Mouse (Mus musculus) adrenal gland, adult 8-10 months (tissue): ENCODE measurements around the gene Vmn1r214. TPM values are rescaled to one million over a fixed set of nuclear protein-coding genes. Genes with fewer than 3 reads are reported as not detected.

Experiments
- DNase-seq: peaks from one replicate; pipeline ENCODE4 v3.0.0; 2022
- total RNA-seq, 4 experiments: library from RNA; stranded (reverse); gene quantifications; 2 replicates each; pipeline ENCODE4 v1.2.4; 2022

Gene Vmn1r214
- total RNA-seq = not detected

GRCm38 (mm10) chr13:23030118-23030517 lies at the start of gene Vmn1r214:
Vmn1r214 (plus strand) TSS chr13:23030418.
- no peak for DNase-seq

DNA sequence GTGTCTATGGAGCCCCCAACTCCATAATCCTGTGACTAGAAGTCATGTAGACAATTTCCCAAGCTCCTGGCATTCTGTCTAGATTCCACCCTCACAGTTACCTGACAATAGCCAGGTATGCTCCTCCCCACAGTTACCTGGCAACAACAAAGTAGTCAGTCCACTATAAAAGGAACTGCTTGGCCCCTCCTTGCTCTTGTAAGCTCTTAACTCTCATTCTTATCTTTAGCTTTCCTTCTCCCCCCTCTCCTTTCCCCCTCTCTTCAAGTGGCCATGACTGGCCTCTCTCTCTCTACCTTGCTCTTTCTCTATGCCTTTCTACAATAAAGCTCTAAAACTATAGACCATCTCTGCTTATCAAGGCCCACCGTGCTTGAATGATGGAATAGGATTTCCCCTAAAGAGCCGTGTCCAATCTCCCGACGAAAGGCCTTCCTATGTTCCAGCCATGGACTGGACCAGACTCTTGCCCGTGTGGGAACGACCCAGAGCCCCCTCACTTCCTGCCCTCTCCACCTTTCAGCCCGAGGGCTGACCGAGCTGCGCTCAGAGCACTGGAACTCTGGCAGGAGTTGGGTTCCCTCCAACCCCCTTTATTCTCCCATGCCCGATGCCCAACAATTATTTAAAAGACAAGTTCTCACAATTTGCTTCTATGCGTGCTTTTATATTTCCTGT lies 39.9 kb upstream of the Vmn1r214 start:
- no peak for DNase-seq

GRCm38 (mm10) chr13:22992178-22992700 lies 38.0 kb upstream of the Vmn1r214 start:
- DNase-seq = no peak

DNA sequence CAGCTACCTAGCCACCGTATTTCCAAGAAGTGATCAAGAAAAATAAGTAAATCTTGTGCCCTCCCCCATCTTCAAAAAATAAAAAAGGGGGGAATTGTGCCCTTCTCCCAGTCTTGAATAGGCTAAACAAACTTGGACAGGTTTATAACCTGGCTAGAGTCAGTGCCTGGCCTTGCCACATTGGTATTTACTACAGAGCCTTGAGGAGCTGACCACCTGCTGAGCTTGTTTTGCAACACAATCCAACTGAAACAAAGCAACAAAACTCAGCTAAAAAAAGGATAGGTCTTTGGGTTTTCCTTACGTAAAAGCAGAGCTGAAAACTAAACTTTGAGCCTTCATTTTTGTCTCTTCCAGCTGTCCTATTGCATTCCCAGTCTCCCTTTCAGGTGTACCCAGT lies 37.5 kb upstream of the Vmn1r214 start:
- DNase-seq = no peak

DNA sequence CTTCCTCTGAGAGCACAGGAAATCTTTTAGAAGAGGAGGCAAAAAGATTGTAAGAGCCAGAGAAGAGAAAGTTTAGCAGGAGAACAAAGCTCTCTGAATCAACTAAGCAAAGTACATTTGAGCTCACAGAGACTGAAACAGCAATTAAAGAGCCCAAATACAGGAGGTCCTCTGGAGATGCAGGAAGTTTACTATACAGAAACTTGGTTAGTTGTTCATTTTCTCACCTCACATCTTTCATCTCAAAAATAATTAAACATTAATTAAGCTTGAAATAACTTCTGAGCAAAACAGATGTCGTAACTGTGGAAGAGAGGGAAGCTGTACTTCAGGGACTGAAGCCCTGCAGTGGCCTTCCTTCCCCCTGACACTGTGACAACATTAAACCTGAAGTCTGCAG lies 22.9 kb upstream of the Vmn1r214 start, which contains the start of gene Vmn1r213:
Gene Vmn1r213, plus strand, starts transcription at position 301 of the 400 bp plus-strand sequence.
- no peak for DNase-seq

DNA sequence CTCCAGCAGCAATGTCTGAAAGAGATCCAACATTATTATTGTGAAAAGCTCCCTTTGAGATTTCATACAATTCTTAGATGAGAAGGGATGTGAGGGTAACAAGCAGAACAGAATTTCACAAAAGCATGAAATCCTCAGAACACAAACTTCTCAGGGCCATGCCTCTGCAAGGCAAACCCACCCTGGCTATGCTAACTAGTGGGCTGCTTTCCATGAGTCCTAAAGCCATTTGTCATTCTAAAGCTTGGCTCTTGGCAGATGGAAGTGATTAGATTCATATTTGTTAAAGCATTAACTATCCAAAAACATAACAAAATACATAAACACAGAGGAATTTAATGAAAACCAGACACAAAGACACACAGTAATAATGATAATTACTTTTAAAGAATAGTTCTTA lies 12.1 kb upstream of the Vmn1r214 start:
- DNase-seq = no peak

- DNase-seq = no peak
Measured at GRCm38 (mm10) chr13:23024812-23025211, 5.4 kb upstream of the Vmn1r214 start.

DNA sequence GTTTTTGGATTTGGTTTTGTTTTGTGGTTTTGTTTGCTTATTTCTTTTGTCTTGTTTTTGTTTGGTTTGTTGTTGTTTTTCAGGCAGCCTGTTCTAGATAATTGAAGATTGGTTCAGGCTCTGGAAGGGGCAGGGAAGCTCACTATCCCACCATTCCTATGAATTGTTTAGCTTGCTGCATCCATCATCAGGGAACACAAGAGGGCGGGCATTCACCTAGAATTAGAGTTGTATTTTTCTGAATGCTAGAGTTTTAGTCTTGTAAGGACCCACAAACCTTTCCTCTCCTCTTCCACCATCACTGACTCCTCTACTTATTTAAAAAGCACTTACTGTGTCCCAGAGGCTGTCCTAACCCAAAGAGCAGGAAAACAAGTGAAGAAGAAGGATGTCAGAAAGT lies 27.6 kb downstream of the Vmn1r214 start:
- DNase-seq = no peak

- no peak for DNase-seq
Measured at GRCm38 (mm10) chr13:23067725-23068124, 37.5 kb downstream of the Vmn1r214 start, which contains the start of gene Vmn1r215. Vmn1r215 (plus strand) TSS chr13:23068025.

- no peak for DNase-seq
Measured at GRCm38 (mm10) chr13:23069312-23069711, 39.1 kb downstream of the Vmn1r214 start.

Other genes with a start within 250 kb of the Vmn1r214 start
- under 1 TPM in 1 of 4 experiments, not detected in 3; 0.06 TPM for gene Vmn1r209, start 220.7 kb upstream of the Vmn1r214 start, total RNA-seq
- not detected for gene Vmn1r210, start 199.1 kb upstream of the Vmn1r214 start, total RNA-seq
- gene Vmn1r211, start 172.9 kb upstream of the Vmn1r214 start, total RNA-seq = not detected
- gene Vmn1r212, start 146.2 kb upstream of the Vmn1r214 start, total RNA-seq = not detected
- not detected for gene Vmn1r213, start 22.8 kb upstream of the Vmn1r214 start, total RNA-seq
- gene Vmn1r215, start 37.6 kb downstream of the Vmn1r214 start, total RNA-seq = not detected
- gene Vmn1r217, start 87.8 kb downstream of the Vmn1r214 start, total RNA-seq = not detected
- gene Vmn1r218, start 102.7 kb downstream of the Vmn1r214 start, total RNA-seq = not detected
- not detected for gene Vmn1r219, start 128.9 kb downstream of the Vmn1r214 start, total RNA-seq
- gene Vmn1r220, start 157.6 kb downstream of the Vmn1r214 start, total RNA-seq = not detected
- gene Vmn1r221, start 183.7 kb downstream of the Vmn1r214 start, total RNA-seq = not detected
- gene Vmn1r222, start 205.5 kb downstream of the Vmn1r214 start, total RNA-seq = not detected
- not detected for gene Vmn1r223, start 216.7 kb downstream of the Vmn1r214 start, total RNA-seq